Mouse (Mus musculus): ENCODE measurements around the gene Cript. TPM values are rescaled to one million over a fixed set of nuclear protein-coding genes. Genes with fewer than 3 reads are reported as not detected.

Cript gene
- polyA plus RNA-seq, 1 experiment from 2014 or later: 133 TPM

DNA sequence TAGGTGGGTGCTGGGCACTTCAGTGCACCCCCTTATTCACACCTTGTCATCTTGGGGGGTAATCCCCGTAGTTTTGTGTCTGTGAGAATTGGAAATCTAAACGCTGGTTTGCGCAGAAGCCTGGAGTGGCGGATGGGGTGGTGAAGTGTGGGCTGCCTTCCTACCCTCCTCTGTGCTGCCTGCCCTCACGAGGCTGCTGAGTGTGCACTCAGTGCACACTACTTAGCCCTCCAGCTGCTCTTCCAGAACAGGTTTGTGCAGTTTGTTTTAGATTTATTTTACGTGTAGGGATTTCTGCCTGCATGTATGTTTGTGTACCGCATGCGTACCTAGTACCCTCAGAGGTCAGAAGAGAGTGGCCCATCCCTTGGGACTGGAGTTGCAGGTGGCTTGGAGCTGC, 34.0 kb upstream of the Cript start:
- H3K4me2 ChIP-seq (ENCODE audit: low read depth, low read length): no peak overlapping the region
- no peaks in the 10 kb centered on the region for H3K4me1 ChIP-seq (replicated peaks; ENCODE audit: control insufficient read depth, insufficient read depth, low read length)
- WGBS: 69% methylated on average over 8 of the region's 8 CpGs
- H3K27ac ChIP-seq (ENCODE audit: low read length): no peak overlapping the region
- no peaks in the 10 kb centered on the region for H3K27me3 ChIP-seq (ENCODE audit: control insufficient read depth, insufficient read depth, low read depth, low read length)
- no peak overlapping the region for H3K9ac ChIP-seq (ENCODE audit: low read length)
- peak; percentile 67 for ATAC-seq (ENCODE audit: low read depth)
- H3K36me3 ChIP-seq (ENCODE audit: control insufficient read depth, insufficient read depth, low read length): no peaks in the 10 kb centered on the region
- H3K9me3 ChIP-seq (ENCODE audit: control insufficient read depth, low read length): no peaks in the 10 kb centered on the region
- H3K4me3 ChIP-seq (ENCODE audit: low read length): no peak overlapping the region

DNA sequence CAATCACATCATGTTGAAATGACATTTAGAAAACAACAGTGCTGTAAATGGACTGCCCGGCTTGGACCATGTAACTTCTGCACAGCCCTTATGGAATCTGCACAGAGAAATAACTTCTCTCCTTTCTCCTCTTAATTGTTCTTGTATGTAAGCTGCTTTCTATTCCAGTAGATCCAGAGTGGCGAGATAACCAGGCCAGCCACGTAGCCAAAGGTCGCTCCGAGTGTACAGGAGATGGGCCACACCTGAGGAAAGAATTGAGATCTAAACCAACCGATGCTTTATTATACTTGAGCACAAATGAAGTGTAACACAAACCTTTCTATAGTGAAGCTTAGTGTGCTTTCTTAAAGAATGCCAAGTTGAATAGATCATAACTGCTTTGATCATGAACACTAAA, 28.0 kb upstream of the Cript start:
- 83% methylated on average over 6 of the region's 6 CpGs for WGBS
- H3K4me3 ChIP-seq (ENCODE audit: low read length): no peak overlapping the region
- H3K9me3 ChIP-seq (ENCODE audit: control insufficient read depth, low read length): no peaks in the 10 kb centered on the region
- H3K4me1 ChIP-seq (replicated peaks; ENCODE audit: control insufficient read depth, insufficient read depth, low read length): no peaks in the 10 kb centered on the region
- H3K27ac ChIP-seq (ENCODE audit: low read length): no peak overlapping the region
- H3K9ac ChIP-seq (ENCODE audit: low read length): no peak overlapping the region
- no peaks in the 10 kb centered on the region for H3K27me3 ChIP-seq (ENCODE audit: control insufficient read depth, insufficient read depth, low read depth, low read length)
- H3K4me2 ChIP-seq (ENCODE audit: low read depth, low read length): no peak overlapping the region
- ATAC-seq (ENCODE audit: low read depth): no peak
- H3K36me3 ChIP-seq (ENCODE audit: control insufficient read depth, insufficient read depth, low read length): peaks cover 7% of the 10 kb centered on the region

- 84% methylated on average over 3 of the region's 3 CpGs for WGBS
- H3K27ac ChIP-seq (ENCODE audit: low read length): no peak overlapping the region
- no peaks in the 10 kb centered on the region for H3K9me3 ChIP-seq (ENCODE audit: control insufficient read depth, low read length)
- H3K9ac ChIP-seq (ENCODE audit: low read length): no peak overlapping the region
- H3K27me3 ChIP-seq (ENCODE audit: control insufficient read depth, insufficient read depth, low read depth, low read length): no peaks in the 10 kb centered on the region
- no peak for ATAC-seq (ENCODE audit: low read depth)
- peaks cover 5% of the 10 kb centered on the region; the same call in 1 of the 2 replicates for H3K36me3 ChIP-seq (ENCODE audit: control insufficient read depth, insufficient read depth, low read length)
- H3K4me2 ChIP-seq (ENCODE audit: low read depth, low read length): no peak overlapping the region
- H3K4me3 ChIP-seq (ENCODE audit: low read length): no peak overlapping the region
- H3K4me1 ChIP-seq (replicated peaks; ENCODE audit: control insufficient read depth, insufficient read depth, low read length): no peaks in the 10 kb centered on the region
Measured at GRCm38 (mm10) chr17:87008950-87009349, 16.4 kb upstream of the Cript start.

GRCm38 (mm10) chr17:87011301-87012019, 13.9 kb upstream of the Cript start:
- Histone ChIP-seq H3K9ac (ENCODE audit: low read length) (no peak overlapping the region), H3K27me3 (ENCODE audit: control insufficient read depth, insufficient read depth, low read depth, low read length) (no peaks in the 10 kb centered on the region), H3K4me3 (ENCODE audit: low read length) (no peak overlapping the region), H3K9me3 (ENCODE audit: control insufficient read depth, low read length) (no peaks in the 10 kb centered on the region), H3K27ac (ENCODE audit: low read length) (no peak overlapping the region), H3K4me1 (replicated peaks; ENCODE audit: control insufficient read depth, insufficient read depth, low read length) (no peaks in the 10 kb centered on the region), H3K4me2 (ENCODE audit: low read depth, low read length) (no peak overlapping the region), H3K36me3 (ENCODE audit: control insufficient read depth, insufficient read depth, low read length) (peaks cover 5% of the 10 kb centered on the region; the same call in 1 of the 2 replicates)
- 77% methylated on average over 13 of the region's 13 CpGs for WGBS
- no peak for ATAC-seq (ENCODE audit: low read depth)

DNA sequence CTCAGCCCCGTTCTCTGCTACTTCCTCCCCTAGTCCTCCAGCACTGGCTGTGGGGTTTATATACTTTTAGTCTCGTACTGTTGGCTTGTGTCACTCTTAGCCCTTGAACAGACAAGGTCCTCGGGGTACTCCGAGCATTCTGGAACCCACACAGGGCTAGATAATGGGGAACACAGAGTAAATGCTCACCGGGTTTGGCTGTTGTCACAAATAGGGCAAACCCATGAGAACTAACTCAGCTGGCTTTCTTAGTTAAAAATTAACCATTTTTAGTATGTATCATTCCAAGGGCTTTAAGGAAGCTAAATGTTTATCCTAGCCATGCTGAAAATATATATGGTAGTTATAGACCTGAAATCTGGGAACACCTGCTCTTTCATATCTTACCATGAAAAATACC, 5.7 kb upstream of the Cript start:
- Histone ChIP-seq H3K4me3 (ENCODE audit: low read length) (no peak overlapping the region), H3K9ac (ENCODE audit: low read length) (no peak overlapping the region), H3K9me3 (ENCODE audit: control insufficient read depth, low read length) (no peaks in the 10 kb centered on the region), H3K36me3 (ENCODE audit: control insufficient read depth, insufficient read depth, low read length) (0 out of 2 replicates have a peak, but pooled peaks cover 2% of the 10 kb centered on the region), H3K27ac (ENCODE audit: low read length) (no peak overlapping the region), H3K27me3 (ENCODE audit: control insufficient read depth, insufficient read depth, low read depth, low read length) (no peaks in the 10 kb centered on the region), H3K4me1 (replicated peaks; ENCODE audit: control insufficient read depth, insufficient read depth, low read length) (peaks cover 6% of the 10 kb centered on the region; the same call in 1 of the 2 replicates), H3K4me2 (ENCODE audit: low read depth, low read length) (no peak overlapping the region)
- WGBS: 84% methylated on average over 5 of the region's 5 CpGs
- no peak for ATAC-seq (ENCODE audit: low read depth)

- H3K4me2 ChIP-seq (ENCODE audit: low read depth, low read length): peak overlapping the region; percentile 91
- H3K9me3 ChIP-seq (ENCODE audit: control insufficient read depth, low read length): no peaks in the 10 kb centered on the region
- WGBS: 1% methylated on average over 55 of the region's 55 CpGs
- H3K27me3 ChIP-seq (ENCODE audit: control insufficient read depth, insufficient read depth, low read depth, low read length): no peaks in the 10 kb centered on the region
- H3K36me3 ChIP-seq (ENCODE audit: control insufficient read depth, insufficient read depth, low read length): peaks cover 3% of the 10 kb centered on the region
- H3K27ac ChIP-seq (ENCODE audit: low read length): peak overlapping the region; percentile 36
- peak overlapping the region; percentile 86 for H3K4me3 ChIP-seq (ENCODE audit: low read length)
- H3K9ac ChIP-seq (ENCODE audit: low read length): peak overlapping the region; percentile 77
- peak; percentile 76 for ATAC-seq (ENCODE audit: low read depth)
- peaks cover 11% of the 10 kb centered on the region; the same call in 1 of the 2 replicates for H3K4me1 ChIP-seq (replicated peaks; ENCODE audit: control insufficient read depth, insufficient read depth, low read length)
Measured at GRCm38 (mm10) chr17:87024491-87025242, 683 bp upstream of the Cript start.

DNA sequence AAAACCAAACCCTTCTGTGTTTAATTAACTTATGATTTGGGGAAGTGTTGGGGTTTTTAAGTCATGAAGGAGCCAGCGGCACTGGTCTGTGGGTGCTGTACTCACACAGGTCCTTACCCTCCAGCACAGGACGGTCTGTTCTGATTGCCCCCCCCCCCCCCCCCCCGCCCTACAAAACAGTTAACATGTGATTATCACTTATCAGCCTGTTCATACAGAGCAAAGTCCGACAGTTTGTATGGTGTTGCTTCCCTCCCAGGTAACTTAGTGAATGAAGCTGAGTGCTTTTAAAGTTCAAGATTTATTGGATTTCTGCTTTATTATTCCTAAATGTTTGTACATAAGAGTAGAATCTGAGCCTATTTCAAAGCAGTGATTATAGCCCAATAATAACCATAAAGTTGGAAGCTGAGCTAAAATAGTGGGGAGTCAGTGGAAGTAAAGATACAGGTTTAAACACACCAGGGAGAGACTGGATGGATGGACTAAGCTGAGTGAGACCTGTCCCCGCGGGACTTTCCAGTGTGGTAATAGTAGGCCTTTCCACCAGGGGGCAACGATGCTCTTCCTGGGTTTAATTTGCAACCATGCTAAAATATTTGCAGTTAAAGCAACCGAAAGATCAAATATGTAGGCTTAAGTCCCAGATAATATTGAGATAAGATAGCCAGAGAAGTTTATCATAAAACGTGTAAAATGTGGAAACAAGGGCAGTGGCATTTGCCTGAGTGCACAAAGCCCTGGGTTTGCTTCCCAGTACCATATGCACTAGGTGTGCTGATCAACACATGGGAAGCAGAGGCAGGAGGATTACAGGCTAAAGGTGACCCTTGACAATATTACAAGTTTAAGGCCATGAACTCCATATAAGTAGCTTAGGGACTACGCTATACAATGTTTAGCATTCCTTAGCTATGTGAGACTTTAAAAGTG, 11.1 kb downstream of the Cript start:
- peaks cover 10% of the 10 kb centered on the region for H3K36me3 ChIP-seq (ENCODE audit: control insufficient read depth, insufficient read depth, low read length)
- H3K9me3 ChIP-seq (ENCODE audit: control insufficient read depth, low read length): no peaks in the 10 kb centered on the region
- H3K4me1 ChIP-seq (replicated peaks; ENCODE audit: control insufficient read depth, insufficient read depth, low read length): no peaks in the 10 kb centered on the region
- 49% methylated on average over 10 of the region's 10 CpGs for WGBS
- no peak overlapping the region for H3K4me3 ChIP-seq (ENCODE audit: low read length)
- no peak for ATAC-seq (ENCODE audit: low read depth)
- H3K9ac ChIP-seq (ENCODE audit: low read length): no peak overlapping the region
- H3K27me3 ChIP-seq (ENCODE audit: control insufficient read depth, insufficient read depth, low read depth, low read length): no peaks in the 10 kb centered on the region
- H3K4me2 ChIP-seq (ENCODE audit: low read depth, low read length): no peak overlapping the region
- no peak overlapping the region for H3K27ac ChIP-seq (ENCODE audit: low read length)

- H3K9ac ChIP-seq (ENCODE audit: low read length): no peak overlapping the region
- no peaks in the 10 kb centered on the region for H3K27me3 ChIP-seq (ENCODE audit: control insufficient read depth, insufficient read depth, low read depth, low read length)
- no peak overlapping the region for H3K27ac ChIP-seq (ENCODE audit: low read length)
- no peaks in the 10 kb centered on the region for H3K9me3 ChIP-seq (ENCODE audit: control insufficient read depth, low read length)
- no peaks in the 10 kb centered on the region; the same call in 1 of the 2 replicates for H3K4me1 ChIP-seq (replicated peaks; ENCODE audit: control insufficient read depth, insufficient read depth, low read length)
- H3K36me3 ChIP-seq (ENCODE audit: control insufficient read depth, insufficient read depth, low read length): peaks cover 4% of the 10 kb centered on the region; the same call in 1 of the 2 replicates
- whole genome bisulfite sequencing: 80% methylated on average over 5 of the region's 5 CpGs
- no peak for ATAC-seq (ENCODE audit: low read depth)
- no peak overlapping the region for H3K4me3 ChIP-seq (ENCODE audit: low read length)
- no peak overlapping the region for H3K4me2 ChIP-seq (ENCODE audit: low read depth, low read length)
Measured at GRCm38 (mm10) chr17:87038496-87038895, 13.1 kb downstream of the Cript start.

Measured in lung, embryonic 16.5 days (tissue).